Mouse (Mus musculus) brain, embryonic 14.5 days (tissue): ENCODE measurements around the gene Gypa. TPM values are rescaled to one million over a fixed set of nuclear protein-coding genes. Genes with fewer than 3 reads are reported as not detected.

Experiments
- DNase-seq: peaks from one replicate; pipeline ENCODE4 v3.0.0-alpha.2; 2011; ENCODE audit warnings: low read depth
- CTCF ChIP-seq: fragments of 200-500 bp; IDR thresholded peaks from 2 replicates; pipeline ENCODE4 v1.5.1; 2012; ENCODE audit warnings: inconsistent platforms, mild to moderate bottlenecking, moderate library complexity, borderline replicate concordance; ENCODE audit not compliant: insufficient read depth, insufficient read length; ENCODE audit errors: extremely low read depth
- POLR2A ChIP-seq: fragments of 200-500 bp; IDR thresholded peaks from 2 replicates; pipeline ENCODE4 v1.6.1; 2012; ENCODE audit warnings: mild to moderate bottlenecking, inconsistent platforms, borderline replicate concordance; ENCODE audit not compliant: poor library complexity, insufficient read depth, insufficient read length, severe bottlenecking; ENCODE audit errors: extremely low read depth
- polyA plus RNA-seq: library from polyadenylated mRNA; depleted of rRNA; stranded (reverse); fragments of >200 nt; gene quantifications from 2 replicates; pipeline ENCODE4 v1.2.3, GENCODE M21; 2012; rRNA removed

Gypa gene
- 0.73 and 1.5 TPM in 2 replicates for polyA plus RNA-seq

DNA sequence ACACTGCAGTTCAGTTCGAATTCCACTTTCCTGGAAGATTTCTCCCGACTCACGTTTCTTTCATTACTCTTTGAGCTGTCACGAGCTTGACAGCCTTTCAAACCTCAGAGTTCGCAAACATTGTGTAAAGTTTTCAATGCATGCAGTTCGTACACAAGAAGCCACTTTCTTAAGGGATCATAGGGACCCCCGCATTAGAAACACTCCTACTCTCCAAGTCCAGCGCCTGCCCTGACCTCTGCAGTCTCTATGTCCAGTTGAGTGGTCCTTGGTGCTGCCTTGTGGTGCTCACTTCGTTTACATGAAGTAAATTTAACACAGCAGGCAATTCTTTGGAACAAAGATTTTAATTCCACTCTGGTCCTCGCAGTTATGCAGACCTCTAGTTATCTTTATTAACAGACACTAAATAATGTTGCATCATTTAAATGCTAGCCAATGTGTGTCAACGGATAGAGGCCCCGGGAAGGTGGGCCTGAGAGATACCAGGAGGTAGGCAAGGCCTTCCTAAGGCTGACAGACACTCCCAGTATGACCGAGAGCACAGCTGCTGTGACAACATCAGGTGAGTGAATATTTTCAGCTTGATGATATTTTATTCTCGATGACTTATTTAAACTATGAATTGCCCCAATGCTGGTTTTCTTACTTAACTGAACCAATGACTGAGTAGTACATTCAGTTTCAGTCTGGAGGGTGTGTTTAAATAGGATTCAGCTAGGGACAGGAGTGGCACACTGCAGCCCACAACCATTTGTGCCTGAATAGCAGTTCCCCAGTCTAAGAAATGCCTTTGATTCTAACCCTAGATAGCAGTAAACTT lies at the start of gene Gypa:
Gene Gypa, plus strand, starts transcription at position 259 of the 823 bp plus-strand sequence.
- DNase-seq = no peak
- no peak for TF ChIP-seq POLR2A
- no peak for TF ChIP-seq CTCF

DNA sequence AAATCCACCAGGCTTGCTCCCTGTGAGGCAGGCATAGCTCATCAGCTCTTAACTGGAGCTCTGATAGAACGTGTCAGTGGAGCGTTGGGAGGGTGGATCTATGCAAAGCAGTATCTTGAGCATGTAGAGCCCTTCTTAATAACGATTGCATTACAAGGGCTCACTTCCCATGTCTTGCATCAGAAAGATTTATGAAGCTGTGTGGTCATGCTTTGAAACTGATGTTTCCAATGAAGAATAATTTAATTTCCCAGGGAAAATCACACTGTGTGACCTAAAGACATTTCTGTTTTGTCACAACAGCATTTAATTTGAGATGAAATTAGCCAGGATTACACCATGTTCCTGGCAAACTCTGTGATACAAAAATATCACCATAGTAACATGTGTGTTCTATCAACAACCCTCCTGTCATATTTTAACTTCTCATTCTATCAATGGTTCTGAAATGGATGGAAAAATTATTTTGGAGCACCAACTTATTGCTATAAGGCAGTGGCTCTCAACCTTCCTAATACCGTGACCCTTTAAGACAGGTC lies 49.0 kb upstream of the Gypa start:
- no peak for TF ChIP-seq CTCF
- TF ChIP-seq POLR2A = no peak
- no peak for DNase-seq

DNA sequence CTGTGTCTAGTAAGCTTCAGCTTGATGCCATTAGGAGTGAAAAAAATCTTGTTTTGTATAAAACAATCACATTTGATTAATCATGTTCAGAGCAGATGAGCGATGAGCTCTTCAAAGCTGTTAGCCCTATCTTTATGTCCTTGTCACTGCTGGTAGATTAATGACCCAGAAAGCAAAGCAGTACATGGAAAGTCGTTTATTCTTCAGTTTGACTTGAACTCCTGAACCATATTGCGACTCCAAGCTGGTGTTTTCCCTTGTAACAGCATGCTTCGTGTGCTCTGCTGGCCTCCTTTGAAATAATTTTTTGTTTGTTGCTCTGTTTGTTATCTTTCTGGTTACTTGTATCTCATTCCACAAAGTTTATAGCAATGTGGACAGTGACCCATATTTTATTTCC lies 46.4 kb upstream of the Gypa start:
- no peak for TF ChIP-seq POLR2A
- TF ChIP-seq CTCF = no peak
- no peak for DNase-seq

DNA sequence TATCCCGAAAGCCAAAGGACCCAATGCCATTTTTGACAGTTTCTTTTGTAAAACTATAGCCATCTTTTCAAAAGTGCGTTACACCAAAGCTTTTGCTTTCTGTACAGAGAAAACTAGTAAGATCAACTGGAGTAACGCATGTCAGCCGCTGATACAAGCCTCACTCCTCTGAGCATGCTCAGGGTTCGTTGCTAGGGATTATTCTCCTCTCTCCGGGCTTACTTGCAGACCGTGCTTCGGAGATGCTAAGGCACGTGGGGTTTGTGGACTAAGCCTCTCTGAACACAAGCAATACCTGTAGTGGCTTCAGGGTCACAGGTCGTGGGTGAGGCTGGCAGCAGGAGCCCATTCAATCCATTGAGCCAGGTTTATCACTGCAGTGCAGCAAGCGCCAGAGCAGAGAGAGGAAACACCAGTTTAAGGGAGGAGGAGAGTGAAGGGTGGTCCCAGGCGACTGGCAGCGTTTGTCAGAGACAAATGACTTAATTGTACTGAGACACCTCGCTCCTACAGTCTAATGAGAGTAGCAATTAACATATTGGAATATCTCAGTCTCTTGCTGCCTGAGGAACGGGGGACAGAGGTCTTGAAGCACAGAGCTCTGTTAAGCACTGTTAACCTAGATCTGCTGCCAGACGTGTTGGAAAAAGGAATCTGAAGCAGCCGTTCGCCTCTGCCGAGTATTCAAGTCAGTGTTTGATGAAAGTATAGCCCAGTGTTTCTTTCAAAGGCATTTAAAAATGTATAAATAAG lies 41.5 kb upstream of the Gypa start:
- peak; percentile 12 for DNase-seq
- TF ChIP-seq POLR2A = no peak

DNA sequence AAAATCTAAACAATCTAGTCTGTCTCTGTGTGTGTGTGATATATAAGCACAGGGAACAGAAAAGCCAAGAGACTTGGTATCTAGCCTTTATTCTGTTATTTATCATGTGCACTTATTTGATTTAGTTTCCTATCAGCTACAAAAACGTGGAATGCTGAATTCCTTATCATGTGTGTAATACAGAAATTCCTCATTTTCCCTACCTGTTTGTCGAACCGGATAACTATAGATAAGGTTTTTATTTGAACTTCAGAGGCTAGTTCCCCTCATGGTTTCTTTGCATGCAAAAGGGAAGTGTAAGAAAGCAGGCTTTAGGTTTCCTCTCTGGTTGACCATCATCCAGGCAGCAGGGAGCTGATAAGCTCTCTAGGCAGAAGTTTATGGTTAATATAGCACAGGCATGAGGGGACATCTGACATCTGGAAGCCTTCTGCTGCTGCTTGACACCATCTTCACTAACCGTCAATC lies 30.1 kb upstream of the Gypa start:
- DNase-seq = no peak
- TF ChIP-seq CTCF = no peak

DNA sequence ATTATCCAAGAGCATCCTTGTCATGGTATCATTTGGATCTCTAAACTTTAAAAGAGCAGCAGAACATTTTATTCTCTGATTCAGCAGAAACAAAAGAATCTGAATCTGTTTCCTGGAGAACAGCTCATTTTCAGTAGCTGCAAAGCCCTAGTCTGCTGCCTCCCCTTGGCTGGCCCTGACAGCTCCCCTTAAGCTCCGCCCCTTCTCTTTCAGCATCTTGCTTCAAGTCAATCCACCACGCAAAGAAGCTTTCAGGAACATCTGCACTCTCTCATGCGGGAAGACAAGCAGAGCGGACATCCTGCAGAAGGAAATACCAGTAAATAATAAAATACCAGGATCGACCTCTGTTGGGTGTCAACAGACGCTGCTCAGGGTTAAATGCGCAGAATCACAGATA lies 18.6 kb upstream of the Gypa start:
- no peak for TF ChIP-seq POLR2A
- TF ChIP-seq CTCF = 0 out of 2 replicates have a peak, but pooled peaks have one; percentile 1
- DNase-seq = peak; percentile 59

DNA sequence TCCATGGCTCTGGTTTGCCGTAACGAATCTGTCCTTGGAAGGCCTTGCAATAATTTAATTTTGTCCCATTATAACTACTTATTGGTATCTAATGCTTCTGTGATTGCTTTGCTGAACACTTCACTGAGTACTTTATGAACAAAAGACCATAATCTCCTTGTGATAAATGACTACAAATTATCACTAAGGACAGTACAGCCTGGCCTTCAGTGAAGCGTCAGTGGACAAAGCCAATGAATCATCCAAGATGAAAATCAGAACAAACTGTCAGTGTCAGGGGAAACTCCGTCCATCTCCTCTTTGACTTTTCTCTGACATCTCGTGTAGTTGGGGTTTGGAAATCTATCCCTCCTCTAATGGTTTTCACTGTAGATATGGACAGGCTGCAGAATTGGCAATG lies 15.4 kb upstream of the Gypa start:
- TF ChIP-seq CTCF (no peak), POLR2A (no peak)
- DNase-seq = no peak

DNA sequence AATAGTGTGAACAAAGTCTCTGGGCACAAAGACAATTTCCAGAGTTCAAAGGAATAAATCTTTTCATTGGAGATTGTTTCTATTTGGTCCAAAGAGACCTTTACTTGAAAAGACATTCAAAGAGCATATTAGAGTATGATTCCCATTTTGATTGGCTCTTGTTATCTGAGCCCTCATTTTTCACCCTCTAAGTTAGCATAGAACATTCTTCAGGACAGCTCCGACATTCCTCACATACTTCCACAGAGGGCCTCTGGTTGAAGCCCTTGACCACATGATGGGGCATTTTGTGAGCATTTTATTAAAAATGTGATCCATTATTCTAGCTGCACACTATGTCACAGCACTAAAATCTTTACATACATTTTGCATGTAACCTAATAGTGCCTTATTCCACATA lies 14.5 kb upstream of the Gypa start:
- TF ChIP-seq CTCF (no peak), POLR2A (no peak)
- no peak for DNase-seq

DNA sequence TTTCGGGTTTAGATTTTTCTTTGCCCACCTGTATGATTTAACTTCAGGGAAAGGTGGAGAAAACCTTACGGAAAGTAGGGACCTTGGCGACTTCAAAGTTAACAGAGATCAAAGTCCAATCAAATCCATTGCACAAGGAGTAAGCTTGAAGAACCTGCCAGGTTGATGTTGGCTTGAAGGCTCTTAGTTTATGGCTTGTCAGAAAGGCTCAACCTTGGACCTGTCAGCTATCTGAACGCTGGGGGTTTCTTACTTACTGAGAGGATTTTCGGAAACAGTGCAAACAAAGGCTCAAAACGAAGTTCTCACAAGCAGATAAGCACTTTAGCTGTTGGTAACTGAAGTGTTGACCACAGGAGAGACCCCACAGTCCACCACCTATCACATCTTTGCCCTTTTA lies 11.4 kb upstream of the Gypa start:
- TF ChIP-seq POLR2A (no peak), CTCF (no peak)
- DNase-seq = no peak

DNA sequence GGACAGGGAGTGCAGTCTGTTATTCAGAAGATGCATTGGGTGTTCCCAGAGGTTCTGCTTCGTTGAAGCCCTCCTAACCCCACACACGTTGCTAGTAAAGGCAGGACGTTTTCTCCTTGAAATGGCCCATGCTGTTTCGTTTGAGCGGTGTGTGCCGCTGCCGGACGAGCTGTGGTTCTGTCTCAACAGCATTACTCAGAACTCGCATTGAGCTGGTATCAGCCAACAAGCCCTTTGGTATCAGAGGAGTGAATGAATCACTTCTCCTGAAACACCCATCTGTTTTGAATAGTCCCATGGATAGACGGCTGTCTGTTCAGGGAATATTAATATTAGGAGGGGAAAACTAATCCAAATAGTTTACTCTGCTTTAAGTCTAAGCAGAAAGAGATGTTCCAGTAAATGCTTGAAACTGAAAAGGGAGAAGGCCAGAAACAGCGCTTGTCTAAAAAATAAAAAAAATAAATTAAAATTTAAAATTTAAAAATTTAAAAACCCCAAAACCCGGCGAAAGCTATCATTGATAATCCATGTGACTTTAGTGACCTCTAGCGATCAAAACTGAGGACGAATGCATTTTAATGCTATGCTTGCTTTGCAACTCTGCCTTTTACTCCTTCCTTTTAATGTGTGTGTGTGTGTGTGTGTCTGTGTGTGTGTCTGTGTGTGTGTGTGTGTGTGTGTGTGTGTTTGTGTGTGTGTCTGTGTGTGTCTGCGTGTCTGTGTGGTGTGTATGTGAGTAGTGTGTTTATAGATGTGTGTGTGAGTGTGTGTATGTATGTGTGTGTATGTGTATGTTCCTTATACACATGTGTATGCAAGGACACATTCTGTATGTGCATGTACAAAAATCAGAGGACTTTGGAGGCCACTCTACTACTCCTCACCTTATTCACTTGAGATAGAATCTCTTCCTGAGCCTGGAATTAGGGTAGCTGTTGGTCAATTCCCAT lies 10.5 kb upstream of the Gypa start:
- peak; percentile 46 for DNase-seq
- TF ChIP-seq CTCF (peak; percentile 56), POLR2A (no peak)

DNA sequence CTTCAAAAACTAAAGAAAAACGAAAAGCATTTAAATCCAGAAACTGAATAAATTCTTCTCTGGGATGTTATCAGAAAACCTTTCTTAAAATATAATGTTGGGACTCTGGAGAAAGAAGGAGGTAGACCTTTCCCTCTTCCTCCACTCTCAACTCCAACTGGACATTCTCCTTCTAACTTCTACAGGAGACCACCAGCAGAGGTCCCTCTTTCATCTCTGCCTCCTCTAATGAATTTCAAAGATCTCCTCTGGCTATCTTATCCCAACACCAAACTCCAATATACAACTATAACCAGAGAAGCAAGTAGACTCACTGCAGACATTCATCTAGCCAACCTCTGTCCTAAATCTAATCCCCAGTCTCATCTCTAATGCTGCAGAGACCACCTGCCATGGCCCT lies 2.0 kb upstream of the Gypa start:
- no peak for TF ChIP-seq POLR2A
- TF ChIP-seq CTCF = no peak
- no peak for DNase-seq
